In the genomic region with DNA sequence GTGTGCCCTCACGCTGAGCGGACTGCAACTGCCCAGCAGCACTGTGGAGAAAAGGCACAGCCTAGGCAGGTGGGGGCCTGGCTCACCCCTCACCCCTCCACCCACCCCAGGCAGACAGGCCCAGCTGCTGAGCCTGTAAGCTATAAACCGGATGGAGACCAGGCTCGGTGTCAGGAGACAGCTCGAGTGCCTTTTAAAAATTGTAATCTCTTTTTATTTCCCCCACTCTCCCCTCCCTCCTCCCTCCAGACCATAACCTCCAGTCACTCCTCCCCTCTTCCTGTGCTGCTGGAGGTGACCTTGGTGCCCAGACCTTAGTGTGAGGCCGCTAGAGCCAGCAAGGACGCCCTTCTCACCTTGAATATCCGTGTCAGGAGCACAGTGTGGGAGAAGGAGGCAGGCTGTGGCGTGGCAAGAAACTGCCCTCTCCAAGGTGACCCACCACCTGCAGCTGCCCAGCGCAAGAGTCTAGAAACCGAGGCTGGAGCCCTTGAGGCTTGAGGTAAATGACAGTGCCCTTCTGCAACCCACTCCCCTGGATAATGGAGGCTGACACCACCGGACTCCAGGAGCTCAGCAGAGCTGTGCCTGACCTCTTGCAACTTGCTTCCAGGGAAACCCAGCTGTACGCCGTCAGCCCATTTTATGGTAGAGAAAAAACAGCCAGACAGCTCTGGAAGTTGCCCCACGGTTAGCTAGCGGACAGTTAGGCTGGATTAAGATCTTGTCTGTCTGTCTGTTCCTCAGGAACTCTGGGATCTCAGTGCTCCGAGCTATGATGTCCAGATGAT, we compare ENCODE assay signal across 11 mouse cellular contexts. TPM values are rescaled to one million over a fixed set of nuclear protein-coding genes. Genes with fewer than 3 reads are reported as not detected.
A peak's percentile ranks its signal among the peaks of the same experiment; 100 is the strongest.
DNase-seq lines count a peak whose midpoint lies in the region; ATAC-seq and TF ChIP-seq lines count a peak whose summit lies in the region.
"Had no signal": no experiment of that assay in that cellular context is flagged by ENCODE, and none has a peak within 500 bp of the region (broad histone marks: within the 10 kb centered on the region; RNA-seq: fewer than 3 reads in every experiment).

No protein-coding gene starts in this region.

- no peak for TF ChIP-seq CTCF in hindbrain, postnatal 0 days (IDR thresholded peaks at IDR 0.05; ENCODE audit: low read depth)

- WGBS in hindbrain, embryonic 15.5 days: 65% methylated on average over 17 of the region's 17 CpGs
- WGBS in hindbrain, postnatal 0 days: 65% methylated on average over 17 of the region's 17 CpGs
- 26% methylated on average over 17 of the region's 17 CpGs for WGBS in intestine, embryonic 16.5 days

- H3K4me1 ChIP-seq in hindbrain, embryonic 15.5 days (replicated peaks): peaks cover 21% of the 10 kb centered on the region
- no peaks in the 10 kb centered on the region for H3K4me1 ChIP-seq in hindbrain, postnatal 0 days (ENCODE audit: insufficient read depth, low read length)
- peaks cover 7% of the 10 kb centered on the region for H3K4me1 ChIP-seq in brown adipose tissue, adult 24 weeks (ENCODE audit: control insufficient read depth, insufficient read depth, insufficient read length, low read length)
- H3K4me1 ChIP-seq in intestine, embryonic 16.5 days (ENCODE audit: control insufficient read depth, insufficient read depth, low read length): peaks cover 36% of the 10 kb centered on the region

- ATAC-seq in hindbrain, embryonic 15.5 days (ENCODE audit: low FRiP score, low read depth): 0 out of 2 replicates have a peak, but pooled peaks have one; percentile 46
- no peak for ATAC-seq in hindbrain, postnatal 0 days
- ATAC-seq in intestine, embryonic 16.5 days: peak; percentile 64

- no peak overlapping the region for H3K4me3 ChIP-seq in hindbrain, embryonic 15.5 days
- no peak overlapping the region for H3K4me3 ChIP-seq in hindbrain, postnatal 0 days (ENCODE audit: low read length)
- H3K4me3 ChIP-seq in brown adipose tissue, adult 24 weeks (ENCODE audit: insufficient read depth, low read depth, low read length): peak overlapping the region; percentile 46
- H3K4me3 ChIP-seq in intestine, embryonic 16.5 days (ENCODE audit: low read length): no peak overlapping the region

- no peaks in the 10 kb centered on the region for H3K9me3 ChIP-seq in hindbrain, embryonic 15.5 days
- H3K9me3 ChIP-seq in hindbrain, postnatal 0 days (ENCODE audit: low read length): no peaks in the 10 kb centered on the region
- 0 out of 2 replicates have a peak, but pooled peaks cover 3% of the 10 kb centered on the region for H3K9me3 ChIP-seq in intestine, embryonic 16.5 days (ENCODE audit: control insufficient read depth, low read length)

- DNase-seq in hindbrain, postnatal 0 days (ENCODE audit: low spot score): no peak
- peak; percentile 37 for DNase-seq in neural tube, embryonic 10.5 days (ENCODE audit: extremely low spot score, low spot score)
- no peak for DNase-seq in urinary bladder, adult 2 months (ENCODE audit: low spot score)
- DNase-seq in gastrocnemius, postnatal 4 days (ENCODE audit: low spot score in 2 of 2): no peak
- DNase-seq in spleen, postnatal 4 days (ENCODE audit: low spot score in 2 of 2): no peak
- DNase-seq: gastrocnemius, postnatal 10 days; right cerebral cortex, postnatal 4 days had no signal

- no peak overlapping the region for H3K9ac ChIP-seq in hindbrain, embryonic 15.5 days
- no peak overlapping the region for H3K9ac ChIP-seq in hindbrain, postnatal 0 days (replicated peaks; ENCODE audit: low read length)
- peak overlapping the region; percentile 53 for H3K9ac ChIP-seq in intestine, embryonic 16.5 days (ENCODE audit: low read depth, low read length)

- no peaks in the 10 kb centered on the region for H3K27me3 ChIP-seq in hindbrain, embryonic 15.5 days
- H3K27me3 ChIP-seq in hindbrain, postnatal 0 days (ENCODE audit: insufficient read depth, low read length): no peaks in the 10 kb centered on the region
- H3K27me3 ChIP-seq in intestine, embryonic 16.5 days (replicated peaks; ENCODE audit: control insufficient read depth, insufficient read depth, low read length): no peaks in the 10 kb centered on the region

- no peaks in the 10 kb centered on the region for H3K36me3 ChIP-seq in hindbrain, embryonic 15.5 days
- no peaks in the 10 kb centered on the region for H3K36me3 ChIP-seq in hindbrain, postnatal 0 days (ENCODE audit: insufficient read depth, low read length)
- no peaks in the 10 kb centered on the region for H3K36me3 ChIP-seq in intestine, embryonic 16.5 days (ENCODE audit: control insufficient read depth, insufficient read depth, low read length)
- H3K36me3 ChIP-seq: G1E had no signal

- no peak overlapping the region for H3K27ac ChIP-seq in hindbrain, embryonic 15.5 days (replicated peaks)
- no peak overlapping the region for H3K27ac ChIP-seq in hindbrain, postnatal 0 days
- H3K27ac ChIP-seq in brown adipose tissue, adult 24 weeks (replicated peaks; ENCODE audit: low read depth, low read length): peak overlapping the region; percentile 99
- peak overlapping the region; percentile 86 for H3K27ac ChIP-seq in intestine, embryonic 16.5 days (ENCODE audit: low read length)

- no peak overlapping the region for H3K4me2 ChIP-seq in hindbrain, embryonic 15.5 days
- no peak overlapping the region for H3K4me2 ChIP-seq in hindbrain, postnatal 0 days (ENCODE audit: low read depth, low read length)
- H3K4me2 ChIP-seq in intestine, embryonic 16.5 days (ENCODE audit: low read depth, low read length): peak overlapping the region; percentile 40

RNA-seq across cellular contexts. Expression of a gene that starts 13.5 kb away (rescaled TPM):
- 112 and 116 TPM in 2 replicates for polyA plus RNA-seq in hindbrain, embryonic 15.5 days (2015; fragmentation: Nextera tagmentation; extraction: Ambion mirVana)
- 167 and 178 TPM in 2 replicates for total RNA-seq in hindbrain, postnatal 0 days (2014; rRNA removed)
- polyA plus RNA-seq in hindbrain, postnatal 0 days (2015; fragmentation: Nextera tagmentation; extraction: Ambion mirVana): 95.9 and 101 TPM in 2 replicates
- polyA plus RNA-seq in brown adipose tissue, adult 24 weeks (2012; ENCODE audit: insufficient read depth, insufficient read length, missing spikeins): 80.3 and 82.0 TPM in 2 replicates
- polyA plus RNA-seq in intestine, embryonic 16.5 days (2015; fragmentation: Nextera tagmentation; extraction: Ambion mirVana): 84.6 and 91.4 TPM in 2 replicates
- polyA plus RNA-seq in urinary bladder, adult 2 months (2012; rRNA removed): 60.0 and 72.0 TPM in 2 replicates
- total RNA-seq in gastrocnemius, postnatal 4 days (2021): 100 to 1,000 TPM in 1 of 2 experiments, 10 to 100 TPM in 1; 88.6 to 100 TPM

Comparison
In these comparisons a context has a peak if more than half of its experiments do, and no peak if none do; other contexts are left out.
1. H3K27ac ChIP-seq: peak in brown adipose tissue, adult 24 weeks (single experiment) and intestine, embryonic 16.5 days (single experiment); none in hindbrain, embryonic 15.5 days (single experiment) and hindbrain, postnatal 0 days (single experiment).